Mouse (Mus musculus) yolk sac, embryonic 10.5 days (tissue): ENCODE data around the gene Mbtps2.

Experiments used
- DNase-seq: peaks from one replicate; pipeline ENCODE4 v3.0.0-alpha.2; 2017; ENCODE audit warnings: low spot score

The Mbtps2 gene

GRCm38 (mm10) chrX:157598186-157598996, at the start of gene Mbtps2:
Mbtps2 (minus strand) TSS chrX:157598715.
- DNase-seq: peak; percentile 63

- DNase-seq: no peak
Observed at GRCm38 (mm10) chrX:157646399-157646798, 47.9 kb upstream of the Mbtps2 start.

- no peak for DNase-seq
Observed at GRCm38 (mm10) chrX:157644700-157645099, 46.2 kb upstream of the Mbtps2 start.

DNA sequence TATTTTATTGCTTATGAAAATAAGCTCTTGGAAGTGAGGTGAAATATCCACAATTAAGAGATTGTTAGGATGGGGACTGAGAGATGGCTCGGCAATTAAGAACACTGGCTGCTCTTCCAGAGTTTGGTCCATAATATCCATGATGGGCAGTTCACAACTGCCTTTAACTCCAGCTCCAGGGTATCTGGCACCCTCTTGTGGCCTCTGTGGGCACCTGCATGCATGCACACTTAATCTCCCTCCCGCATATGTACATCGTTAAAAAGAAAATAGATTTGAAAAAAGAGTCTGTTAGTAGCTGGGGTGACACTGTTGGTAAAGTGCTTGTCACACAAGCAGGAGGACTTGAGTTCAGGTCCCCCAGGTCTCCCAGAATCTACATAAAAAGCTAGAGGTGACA, 45.8 kb upstream of the Mbtps2 start:
- DNase-seq: peak; percentile 6

- DNase-seq: no peak
Observed at GRCm38 (mm10) chrX:157642856-157643255, 44.3 kb upstream of the Mbtps2 start.

GRCm38 (mm10) chrX:157637253-157637652, 38.7 kb upstream of the Mbtps2 start:
- DNase-seq: no peak

DNA sequence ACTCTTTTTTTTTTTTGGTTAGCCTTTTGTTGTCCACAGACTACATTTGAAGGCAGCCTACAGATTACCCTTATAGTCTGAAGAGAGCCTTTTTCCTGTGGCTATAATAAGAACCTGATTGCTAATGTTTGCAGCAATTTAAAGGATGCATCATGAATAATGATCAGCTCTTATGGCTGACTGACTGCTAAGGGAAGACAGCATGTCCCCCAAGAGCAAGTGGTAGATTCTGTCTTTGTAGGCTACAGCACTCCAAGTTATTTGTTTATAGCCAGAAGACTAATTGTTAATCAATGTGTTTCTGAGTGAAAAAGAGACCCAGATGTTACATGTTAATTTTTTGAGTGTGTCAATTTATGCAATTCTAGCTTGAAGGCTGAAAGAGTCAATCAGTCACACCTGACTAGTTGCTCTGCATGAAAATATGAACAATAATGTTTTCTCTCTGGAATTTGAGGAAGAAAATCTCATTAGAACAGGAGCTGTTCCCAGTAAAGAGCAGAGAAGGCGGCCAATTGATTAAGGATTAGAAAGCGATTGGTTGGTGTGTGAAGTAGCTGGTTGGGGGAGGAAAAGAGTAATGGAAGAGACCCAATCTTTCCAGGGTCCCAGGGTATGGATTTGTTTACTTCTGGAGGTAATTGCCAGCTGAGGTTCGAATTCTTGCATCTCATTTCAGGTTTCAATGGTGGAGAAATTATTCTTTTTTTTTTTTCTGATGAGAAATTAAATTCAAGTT, 35.3 kb upstream of the Mbtps2 start:
- no peak for DNase-seq

DNA sequence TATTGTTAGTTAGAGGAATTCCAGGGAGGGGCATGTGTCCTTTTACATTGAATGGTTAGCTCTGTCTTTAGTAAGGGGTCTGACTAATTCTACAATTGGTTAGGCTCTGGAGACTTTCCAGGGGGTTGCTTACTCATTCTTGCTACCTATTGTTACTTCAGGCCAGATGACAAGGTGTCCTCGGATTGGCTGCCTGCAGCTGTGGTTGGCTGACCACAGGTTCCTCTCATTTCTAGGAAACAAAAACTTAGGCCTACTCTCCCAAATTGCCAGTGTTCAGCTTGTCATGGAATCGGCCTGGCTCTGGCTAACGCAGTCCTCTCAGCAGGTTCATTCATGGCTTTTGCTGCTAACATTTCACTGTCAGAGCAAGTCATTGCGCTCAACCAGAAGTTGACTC, 31.8 kb upstream of the Mbtps2 start:
- DNase-seq: no peak

DNA sequence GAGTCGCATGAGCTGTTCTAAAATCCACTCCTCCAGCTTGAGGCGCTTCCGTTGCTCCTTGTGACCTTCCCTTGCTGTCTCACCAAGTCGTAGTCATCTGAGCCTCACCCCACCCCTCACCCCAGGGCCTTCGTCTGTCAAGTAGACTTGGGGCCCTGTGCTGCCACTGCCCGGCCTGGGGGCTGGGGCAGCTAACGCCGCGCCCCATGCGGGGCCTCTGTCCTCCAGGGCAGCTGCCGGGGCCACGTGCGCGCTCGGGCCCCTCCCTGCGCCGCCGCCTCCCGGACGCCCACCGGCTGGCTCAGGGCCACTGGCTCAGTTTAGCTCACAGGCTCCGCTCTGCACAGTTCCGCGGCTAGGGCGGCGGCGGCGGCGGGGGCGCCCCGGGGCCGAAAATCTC, 14.4 kb upstream of the Mbtps2 start:
- DNase-seq: no peak

- DNase-seq: no peak
Observed at GRCm38 (mm10) chrX:157601450-157601849, 2.9 kb upstream of the Mbtps2 start.

- DNase-seq: no peak
Observed at GRCm38 (mm10) chrX:157597585-157598185, 830 bp downstream of the Mbtps2 start.

DNA sequence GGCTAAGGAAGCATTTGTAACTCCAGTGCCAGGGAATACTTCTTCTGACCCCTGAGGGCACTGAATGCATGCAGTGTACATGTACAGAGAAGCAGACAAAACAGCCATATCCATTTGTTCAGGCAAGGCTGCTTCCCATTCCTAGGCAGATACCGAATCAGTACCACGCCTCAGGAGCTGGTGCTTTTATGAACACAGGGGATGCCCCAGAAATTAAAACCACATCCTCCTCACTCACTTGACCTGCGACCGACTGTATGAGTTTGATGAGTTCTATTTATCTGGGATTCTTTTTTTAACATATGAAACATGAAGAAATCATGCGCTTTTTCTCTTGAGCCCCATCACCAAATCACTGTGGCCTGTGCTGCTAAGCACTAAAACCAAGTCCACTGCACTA, 1.7 kb downstream of the Mbtps2 start:
- no peak for DNase-seq

- no peak for DNase-seq
Observed at GRCm38 (mm10) chrX:157595927-157596326, 2.6 kb downstream of the Mbtps2 start.

GRCm38 (mm10) chrX:157594606-157595005, 3.9 kb downstream of the Mbtps2 start:
- no peak for DNase-seq

GRCm38 (mm10) chrX:157587001-157587400, 11.5 kb downstream of the Mbtps2 start:
- no peak for DNase-seq

DNA sequence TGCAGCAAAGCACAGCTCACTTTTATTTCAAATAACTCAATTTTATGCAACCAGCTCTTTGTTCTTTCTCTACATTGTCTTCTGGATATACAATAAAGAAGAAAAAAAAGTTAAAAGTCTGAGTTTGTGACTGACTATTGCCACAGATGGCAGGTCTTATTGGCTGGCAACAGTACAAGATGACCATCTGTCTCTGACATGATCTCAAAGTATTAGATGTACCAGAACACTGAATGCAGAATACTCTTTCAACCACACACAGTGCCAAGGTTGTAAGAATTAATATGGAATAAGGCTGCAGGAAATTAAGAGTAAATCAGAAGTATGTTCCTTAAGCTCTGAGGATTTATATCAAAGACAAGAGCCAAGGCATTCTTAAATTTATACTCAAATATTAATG, 12.1 kb downstream of the Mbtps2 start:
- DNase-seq: no peak

DNA sequence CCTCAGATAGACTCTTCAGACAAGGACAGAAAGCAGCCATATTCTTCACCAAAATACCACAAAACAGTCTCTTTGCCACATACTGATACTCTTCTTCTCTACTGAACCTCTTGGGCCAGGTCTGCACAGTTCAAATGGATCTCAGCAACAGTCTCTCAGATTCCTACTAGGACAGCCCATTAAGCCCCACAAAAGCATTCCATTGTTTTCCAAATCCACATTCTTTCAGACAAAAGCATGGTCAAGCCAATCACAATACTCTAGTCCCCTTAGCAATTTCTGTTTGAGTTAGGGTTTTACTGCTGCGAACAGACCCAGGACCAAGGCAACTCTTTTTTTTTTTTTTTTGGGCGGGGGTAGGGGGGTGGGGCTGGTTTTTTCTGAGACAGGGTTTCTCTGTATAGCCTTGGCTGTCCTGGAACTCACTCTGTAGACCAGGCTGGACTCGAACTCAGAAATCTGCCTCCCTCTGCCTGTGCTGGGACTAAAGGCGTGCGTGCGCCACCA, 19.4 kb downstream of the Mbtps2 start:
- DNase-seq: no peak

DNA sequence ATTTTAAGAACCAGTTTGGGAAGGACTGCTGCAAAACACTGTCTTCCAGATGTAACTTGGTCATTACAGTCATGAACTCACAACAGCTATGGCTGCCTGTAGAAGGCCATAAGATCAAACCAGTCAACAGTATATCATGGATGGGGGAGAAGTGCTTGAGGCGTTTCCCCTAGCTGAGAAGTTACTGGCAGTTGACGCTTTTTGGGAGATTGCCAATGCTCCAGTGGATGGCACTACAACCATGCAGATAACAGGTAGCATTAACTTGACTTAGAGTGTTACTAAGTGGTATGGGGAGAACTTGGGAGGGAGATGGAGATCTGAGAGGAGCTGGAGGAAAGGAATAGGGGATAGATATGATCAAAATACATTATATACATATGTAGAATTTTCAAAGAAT, 23.8 kb downstream of the Mbtps2 start:
- DNase-seq: no peak

- no peak for DNase-seq
Observed at GRCm38 (mm10) chrX:157568840-157569239, 29.7 kb downstream of the Mbtps2 start, which contains the start of gene Yy2. Yy2 (minus strand) TSS chrX:157568985.

DNA sequence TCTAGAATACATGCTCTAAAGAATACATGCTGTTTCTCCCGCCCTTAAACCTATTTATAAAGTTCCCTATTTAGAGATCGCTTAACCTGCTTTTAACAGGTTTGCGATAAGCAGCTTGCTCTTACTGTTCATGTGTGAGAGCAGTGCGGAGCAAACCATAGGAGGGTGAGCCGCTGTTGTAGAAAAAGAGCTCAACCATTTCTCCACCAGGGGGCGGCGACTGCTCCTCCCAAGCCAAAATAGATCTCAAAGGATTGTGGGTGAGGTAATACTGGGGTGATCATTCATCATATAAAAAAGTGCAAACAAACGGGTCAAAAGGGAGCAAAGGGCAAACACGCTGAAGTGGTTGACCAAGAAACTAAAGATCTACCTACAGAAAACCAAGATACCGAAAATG, 34.7 kb downstream of the Mbtps2 start:
- no peak for DNase-seq

DNA sequence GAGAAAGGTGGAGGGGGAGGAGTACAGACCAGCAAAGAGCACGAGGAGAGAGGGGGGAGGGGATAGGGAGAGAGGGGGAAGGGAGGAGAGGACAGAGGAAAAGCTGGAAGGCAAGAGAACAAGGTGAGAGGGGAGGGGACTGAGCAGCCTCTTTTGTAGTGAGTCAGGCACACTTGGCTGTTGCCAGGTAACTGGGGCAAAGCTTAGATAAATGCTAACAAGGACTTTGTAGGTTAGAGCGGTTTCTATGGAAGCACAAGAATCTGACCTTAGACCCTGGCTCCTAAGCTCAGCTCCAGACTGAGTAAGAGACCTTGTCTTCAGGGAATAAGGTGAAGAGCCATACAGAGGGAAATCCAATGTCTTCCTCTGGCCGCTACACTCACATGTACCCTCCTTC, 51.4 kb downstream of the Mbtps2 start:
- DNase-seq: peak; percentile 75

GRCm38 (mm10) chrX:157506400-157506799, 92.1 kb downstream of the Mbtps2 start:
- DNase-seq: no peak

DNA sequence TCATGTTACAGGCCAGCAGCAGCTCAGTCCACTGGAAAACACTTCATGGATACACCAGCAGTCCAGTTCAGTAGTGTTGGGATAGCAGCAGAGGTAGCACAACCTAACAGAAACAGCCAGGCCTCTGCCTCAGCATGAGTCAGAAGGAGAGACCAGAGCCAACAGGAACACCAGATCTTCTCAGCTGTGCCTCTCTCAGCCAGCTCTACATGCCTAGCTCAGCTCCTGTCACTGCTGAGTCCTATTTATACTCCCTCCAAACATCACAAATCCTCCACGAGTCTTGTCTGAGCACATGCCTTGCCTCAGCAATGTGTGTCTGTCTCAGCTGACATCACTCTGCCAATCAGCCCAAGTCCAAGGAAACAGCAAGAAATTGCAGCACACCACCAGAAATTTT, 94.0 kb downstream of the Mbtps2 start:
- no peak for DNase-seq
